Mouse (Mus musculus): Measurements from ENCODE around the gene Mga. TPM values are rescaled to one million over a fixed set of nuclear protein-coding genes. Genes with fewer than 3 reads are reported as not detected.

The Mga gene
- polyA plus RNA-seq, 1 experiment from 2014 or later, result 24.3 TPM

- H3K27ac ChIP-seq (replicated peaks), result no peak overlapping the region
- H3K4me3 ChIP-seq, result no peak overlapping the region
- H3K4me2 ChIP-seq, result no peak overlapping the region
- H3K9me3 ChIP-seq, result no peaks in the 10 kb centered on the region
- ATAC-seq (ENCODE audit: low FRiP score, low read depth), result no peak
- H3K36me3 ChIP-seq, result no peaks in the 10 kb centered on the region
- H3K9ac ChIP-seq, result no peak overlapping the region
- no peaks in the 10 kb centered on the region for H3K27me3 ChIP-seq
- WGBS, result 93% methylated on average over 2 of the region's 2 CpGs
- peaks cover 6% of the 10 kb centered on the region; the same call in 1 of the 2 replicates for H3K4me1 ChIP-seq (replicated peaks)
Observed at GRCm38 (mm10) chr2:119992349-119992748, 95.3 kb downstream of the Mga start.

- Histone ChIP-seq H3K27me3 (no peaks in the 10 kb centered on the region), H3K4me3 (no peak overlapping the region), H3K9ac (no peak overlapping the region), H3K36me3 (peaks cover under 1% of the 10 kb centered on the region; the same call in 1 of the 2 replicates), H3K4me2 (no peak overlapping the region), H3K9me3 (no peaks in the 10 kb centered on the region), H3K4me1 (replicated peaks) (peaks cover 6% of the 10 kb centered on the region; the same call in 1 of the 2 replicates), H3K27ac (replicated peaks) (no peak overlapping the region)
- WGBS, result 49% methylated on average over 2 of the region's 2 CpGs
- no peak for ATAC-seq (ENCODE audit: low FRiP score, low read depth)
Observed at GRCm38 (mm10) chr2:119993515-119993914, 96.5 kb downstream of the Mga start.

- H3K4me3 ChIP-seq, result no peak overlapping the region
- peaks cover 11% of the 10 kb centered on the region; the same call in 1 of the 2 replicates for H3K36me3 ChIP-seq
- no peak for ATAC-seq (ENCODE audit: low FRiP score, low read depth)
- WGBS, result 92% methylated on average over 6 of the region's 6 CpGs
- peak overlapping the region; percentile 68; the same call in 1 of the 2 replicates for H3K27ac ChIP-seq (replicated peaks)
- peaks cover 6% of the 10 kb centered on the region; the same call in 1 of the 2 replicates for H3K4me1 ChIP-seq (replicated peaks)
- no peak overlapping the region for H3K9ac ChIP-seq
- H3K27me3 ChIP-seq, result no peaks in the 10 kb centered on the region
- H3K9me3 ChIP-seq, result no peaks in the 10 kb centered on the region
- H3K4me2 ChIP-seq, result no peak overlapping the region
Observed at GRCm38 (mm10) chr2:119994839-119995238, 97.8 kb downstream of the Mga start.

- ATAC-seq (ENCODE audit: low FRiP score, low read depth), result no peak
- no peaks in the 10 kb centered on the region for H3K9me3 ChIP-seq
- no peak overlapping the region for H3K9ac ChIP-seq
- peaks cover 11% of the 10 kb centered on the region; the same call in 1 of the 2 replicates for H3K36me3 ChIP-seq
- H3K4me1 ChIP-seq (replicated peaks), result peaks cover 6% of the 10 kb centered on the region; the same call in 1 of the 2 replicates
- H3K4me2 ChIP-seq, result no peak overlapping the region
- H3K27ac ChIP-seq (replicated peaks), result peak overlapping the region; percentile 68
- H3K4me3 ChIP-seq, result no peak overlapping the region
- WGBS, result 72% methylated on average over 9 of the region's 9 CpGs
- H3K27me3 ChIP-seq, result no peaks in the 10 kb centered on the region
Observed at GRCm38 (mm10) chr2:119995391-119996281, 98.6 kb downstream of the Mga start.

GRCm38 (mm10) chr2:119997354-119997753, 100.3 kb downstream of the Mga start:
- ATAC-seq (ENCODE audit: low FRiP score, low read depth), result no peak
- H3K9ac ChIP-seq, result no peak overlapping the region
- 84% methylated on average over 4 of the region's 4 CpGs for whole genome bisulfite sequencing

GRCm38 (mm10) chr2:119999731-120000130, 102.7 kb downstream of the Mga start:
- no peak overlapping the region for H3K27ac ChIP-seq (replicated peaks)
- no peak overlapping the region for H3K4me2 ChIP-seq
- H3K4me1 ChIP-seq (replicated peaks), result peaks cover 6% of the 10 kb centered on the region; the same call in 1 of the 2 replicates
- no peaks in the 10 kb centered on the region for H3K27me3 ChIP-seq
- no peak overlapping the region for H3K4me3 ChIP-seq
- no peak for ATAC-seq (ENCODE audit: low FRiP score, low read depth)
- H3K9me3 ChIP-seq, result no peaks in the 10 kb centered on the region
- 96% methylated on average over 2 of the region's 2 CpGs for WGBS
- H3K36me3 ChIP-seq, result peaks cover 14% of the 10 kb centered on the region; the same call in 1 of the 2 replicates
- no peak overlapping the region for H3K9ac ChIP-seq

More at GRCm38 (mm10) chr2:119997354-119997753, 100.3 kb downstream of the Mga start:
- H3K9me3 ChIP-seq, result no peaks in the 10 kb centered on the region
- no peak overlapping the region for H3K4me3 ChIP-seq
- H3K4me2 ChIP-seq, result no peak overlapping the region
- H3K27me3 ChIP-seq, result no peaks in the 10 kb centered on the region
- H3K27ac ChIP-seq (replicated peaks), result no peak overlapping the region
- peaks cover 14% of the 10 kb centered on the region; the same call in 1 of the 2 replicates for H3K36me3 ChIP-seq
- peaks cover 6% of the 10 kb centered on the region; the same call in 1 of the 2 replicates for H3K4me1 ChIP-seq (replicated peaks)

GRCm38 (mm10) chr2:120000882-120001584, 104.0 kb downstream of the Mga start:
- Histone ChIP-seq H3K9ac (no peak overlapping the region), H3K36me3 (peaks cover 14% of the 10 kb centered on the region; the same call in 1 of the 2 replicates), H3K4me2 (no peak overlapping the region), H3K9me3 (no peaks in the 10 kb centered on the region), H3K4me1 (replicated peaks) (no peaks in the 10 kb centered on the region), H3K4me3 (no peak overlapping the region), H3K27ac (replicated peaks) (peak overlapping the region; percentile 38; the same call in 1 of the 2 replicates), H3K27me3 (no peaks in the 10 kb centered on the region)
- WGBS, result 89% methylated on average over 3 of the region's 3 CpGs
- ATAC-seq (ENCODE audit: low FRiP score, low read depth), result no peak

- no peak for ATAC-seq (ENCODE audit: low FRiP score, low read depth)
- no peak overlapping the region for H3K27ac ChIP-seq (replicated peaks)
- 71% methylated on average over 4 of the region's 4 CpGs for WGBS
- no peak overlapping the region for H3K9ac ChIP-seq
- H3K4me2 ChIP-seq, result no peak overlapping the region
- H3K27me3 ChIP-seq, result no peaks in the 10 kb centered on the region
- H3K4me1 ChIP-seq (replicated peaks), result no peaks in the 10 kb centered on the region
- no peak overlapping the region for H3K4me3 ChIP-seq
- no peaks in the 10 kb centered on the region for H3K9me3 ChIP-seq
- H3K36me3 ChIP-seq, result peaks cover 14% of the 10 kb centered on the region; the same call in 1 of the 2 replicates
Observed at GRCm38 (mm10) chr2:120001956-120002355, 104.9 kb downstream of the Mga start.

GRCm38 (mm10) chr2:120003970-120004369, 106.9 kb downstream of the Mga start:
- Histone ChIP-seq H3K4me1 (replicated peaks) (no peaks in the 10 kb centered on the region), H3K4me2 (no peak overlapping the region), H3K27ac (replicated peaks) (no peak overlapping the region), H3K9ac (no peak overlapping the region), H3K36me3 (peaks cover 9% of the 10 kb centered on the region; the same call in 1 of the 2 replicates), H3K4me3 (no peak overlapping the region), H3K27me3 (no peaks in the 10 kb centered on the region), H3K9me3 (no peaks in the 10 kb centered on the region)
- 77% methylated on average over 2 of the region's 2 CpGs for WGBS
- no peak for ATAC-seq (ENCODE audit: low FRiP score, low read depth)

- H3K9ac ChIP-seq, result no peak overlapping the region
- ATAC-seq (ENCODE audit: low FRiP score, low read depth), result no peak
- H3K27me3 ChIP-seq, result no peaks in the 10 kb centered on the region
- no peaks in the 10 kb centered on the region for H3K4me1 ChIP-seq (replicated peaks)
- H3K27ac ChIP-seq (replicated peaks), result no peak overlapping the region
- no peaks in the 10 kb centered on the region for H3K9me3 ChIP-seq
- no peaks in the 10 kb centered on the region for H3K36me3 ChIP-seq
- H3K4me2 ChIP-seq, result no peak overlapping the region
- no peak overlapping the region for H3K4me3 ChIP-seq
- 96% methylated on average over 7 of the region's 7 CpGs for WGBS
Observed at GRCm38 (mm10) chr2:120006696-120007095, 109.7 kb downstream of the Mga start.

- WGBS, result 80% methylated on average over 4 of the region's 4 CpGs
- no peak overlapping the region for H3K9ac ChIP-seq
- no peak for ATAC-seq (ENCODE audit: low FRiP score, low read depth)
- H3K27me3 ChIP-seq, result no peaks in the 10 kb centered on the region
- peaks cover 4% of the 10 kb centered on the region; the same call in 1 of the 2 replicates for H3K36me3 ChIP-seq
- H3K4me1 ChIP-seq (replicated peaks), result no peaks in the 10 kb centered on the region
- no peak overlapping the region for H3K4me3 ChIP-seq
- no peak overlapping the region for H3K27ac ChIP-seq (replicated peaks)
- no peak overlapping the region for H3K4me2 ChIP-seq
- no peaks in the 10 kb centered on the region for H3K9me3 ChIP-seq
Observed at GRCm38 (mm10) chr2:120007680-120008210, 110.7 kb downstream of the Mga start.

Measured in hindbrain, embryonic 15.5 days (tissue).